Mouse (Mus musculus) adrenal gland, postnatal 14 days (tissue): Measurements from ENCODE around the gene Slit3. TPM values are rescaled to one million over a fixed set of nuclear protein-coding genes. Genes with fewer than 3 reads are reported as not detected.

Experiments used
- DNase-seq: peaks from one replicate; pipeline ENCODE4 v3.0.0; 2021; ENCODE audit warnings: mixed read lengths
- total RNA-seq: library from RNA; stranded (reverse); gene quantifications from 2 replicates; pipeline ENCODE4 v1.2.3, GENCODE M21; 2021

The Slit3 gene
- total RNA-seq, 1 experiment from 2014 or later, result 43.7 TPM

GRCm38 (mm10) chr11:35198537-35199088 is 77.6 kb downstream of the Slit3 start:
- DNase-seq, result peak; percentile 31

- no peak for DNase-seq
Measured at GRCm38 (mm10) chr11:35202332-35202731, 81.3 kb downstream of the Slit3 start.

GRCm38 (mm10) chr11:35203673-35204072 is 82.6 kb downstream of the Slit3 start:
- no peak for DNase-seq

GRCm38 (mm10) chr11:35204084-35204483 is 83.1 kb downstream of the Slit3 start:
- DNase-seq, result no peak

- no peak for DNase-seq
Measured at GRCm38 (mm10) chr11:35210728-35211682, 90.0 kb downstream of the Slit3 start.

- no peak for DNase-seq
Measured at GRCm38 (mm10) chr11:35224025-35224424, 103.0 kb downstream of the Slit3 start.

GRCm38 (mm10) chr11:35231361-35232090 is 110.5 kb downstream of the Slit3 start:
- peak; percentile 52 for DNase-seq

- peak; percentile 48 for DNase-seq
Measured at GRCm38 (mm10) chr11:35232321-35232720, 111.3 kb downstream of the Slit3 start.

- DNase-seq, result no peak
Measured at GRCm38 (mm10) chr11:35241379-35241778, 120.4 kb downstream of the Slit3 start.

- no peak for DNase-seq
Measured at GRCm38 (mm10) chr11:35243597-35243996, 122.6 kb downstream of the Slit3 start.

- DNase-seq, result peak; percentile 52
Measured at GRCm38 (mm10) chr11:35244526-35244925, 123.5 kb downstream of the Slit3 start.

GRCm38 (mm10) chr11:35246623-35247022 is 125.6 kb downstream of the Slit3 start:
- DNase-seq, result no peak

GRCm38 (mm10) chr11:35248088-35248487 is 127.1 kb downstream of the Slit3 start:
- no peak for DNase-seq

- DNase-seq, result no peak
Measured at GRCm38 (mm10) chr11:35250871-35251418, 129.9 kb downstream of the Slit3 start.

- peak; percentile 56 for DNase-seq
Measured at GRCm38 (mm10) chr11:35251910-35252309, 130.9 kb downstream of the Slit3 start.

GRCm38 (mm10) chr11:35257351-35257750 is 136.3 kb downstream of the Slit3 start:
- no peak for DNase-seq

- DNase-seq, result no peak
Measured at GRCm38 (mm10) chr11:35261562-35262087, 140.6 kb downstream of the Slit3 start.

GRCm38 (mm10) chr11:35262289-35262941 is 141.4 kb downstream of the Slit3 start:
- DNase-seq, result no peak

- DNase-seq, result no peak
Measured at GRCm38 (mm10) chr11:35264749-35265148, 143.7 kb downstream of the Slit3 start.

GRCm38 (mm10) chr11:35270396-35270795 is 149.4 kb downstream of the Slit3 start:
- DNase-seq, result peak; percentile 52

GRCm38 (mm10) chr11:35273416-35273815 is 152.4 kb downstream of the Slit3 start:
- peak; percentile 35 for DNase-seq

- no peak for DNase-seq
Measured at GRCm38 (mm10) chr11:35274036-35274435, 153.0 kb downstream of the Slit3 start.
